ENCODE assay signal across 10 mouse cellular contexts in genomic region chr3:36853733-36854440, GRCm38 (mm10). TPM values are rescaled to one million over a fixed set of nuclear protein-coding genes. Genes with fewer than 3 reads are reported as not detected.
DNase-seq lines count a peak whose midpoint lies in the region; ATAC-seq lines count a peak whose summit lies in the region.
"Had no signal": no experiment of that assay in that cellular context is flagged by ENCODE, and none has a peak within 500 bp of the region (broad histone marks: within the 10 kb centered on the region; RNA-seq: fewer than 3 reads in every experiment).

No protein-coding gene starts in this region.

- H3K9ac ChIP-seq in forebrain, embryonic 16.5 days (replicated peaks; ENCODE audit: low read depth, low read length): no peak overlapping the region

- H3K79me2 ChIP-seq in macrophage (ENCODE audit: inconsistent target): no peaks in the 10 kb centered on the region

- DNase-seq in 3134 (ENCODE audit: extremely low read depth, insufficient read length, low spot score): peak; percentile 16
- no peak for DNase-seq in right cerebral cortex, postnatal 25 days
- no peak for DNase-seq in ovary, adult 18-20 months (ENCODE audit: low spot score)
- DNase-seq: cerebellum, adult 11 months; kidney, adult 18-20 months had no signal

- no peak overlapping the region for H3K4me2 ChIP-seq in forebrain, embryonic 16.5 days (ENCODE audit: low read length)

- H3K27ac ChIP-seq in macrophage: peak overlapping the region; percentile 25
- no peak overlapping the region for H3K27ac ChIP-seq in forebrain, embryonic 16.5 days (ENCODE audit: low read length)

- no peaks in the 10 kb centered on the region for H3K27me3 ChIP-seq in erythroblast, embryonic 14.5 days (ENCODE audit: control insufficient read depth)
- no peaks in the 10 kb centered on the region for H3K27me3 ChIP-seq in forebrain, embryonic 16.5 days (replicated peaks; ENCODE audit: control insufficient read depth, insufficient read depth, low read length)

- ATAC-seq in erythroblast, adult 5-6 weeks (replicated peaks; ENCODE audit: low FRiP score, poor library complexity, severe bottlenecking): no peak
- ATAC-seq in granulocyte monocyte progenitor cell, adult 5-6 weeks (replicated peaks; ENCODE audit: poor library complexity, severe bottlenecking): peak; percentile 98
- no peak for ATAC-seq in forebrain, embryonic 16.5 days

- peaks cover 8% of the 10 kb centered on the region for H3K4me1 ChIP-seq in erythroblast, embryonic 14.5 days (ENCODE audit: control insufficient read depth)
- no peaks in the 10 kb centered on the region for H3K4me1 ChIP-seq in forebrain, embryonic 16.5 days (replicated peaks; ENCODE audit: control insufficient read depth, insufficient read depth, low read length)

- H3K9me3 ChIP-seq in erythroblast, embryonic 14.5 days (ENCODE audit: control insufficient read depth, low read length): no peaks in the 10 kb centered on the region
- no peaks in the 10 kb centered on the region for H3K9me3 ChIP-seq in forebrain, embryonic 16.5 days (ENCODE audit: control insufficient read depth, low read length)

- 3% methylated on average over 10 of the region's 10 CpGs for WGBS in macrophage (ENCODE audit: missing documents)
- 78% methylated on average over 10 of the region's 10 CpGs for WGBS in forebrain, embryonic 16.5 days

- H3K4me3 ChIP-seq in erythroblast, embryonic 14.5 days (replicated peaks): peak overlapping the region; percentile 28
- H3K4me3 ChIP-seq in macrophage (ENCODE audit: inconsistent target): peak overlapping the region; percentile 2; the same call in 1 of the 2 replicates
- H3K4me3 ChIP-seq in forebrain, embryonic 16.5 days (replicated peaks; ENCODE audit: low read length): no peak overlapping the region

- no peaks in the 10 kb centered on the region for H3K36me3 ChIP-seq in erythroblast, embryonic 14.5 days (ENCODE audit: control insufficient read depth)
- H3K36me3 ChIP-seq in macrophage (ENCODE audit: inconsistent target): no peaks in the 10 kb centered on the region
- H3K36me3 ChIP-seq in forebrain, embryonic 16.5 days (ENCODE audit: control insufficient read depth, insufficient read depth): no peaks in the 10 kb centered on the region

RNA-seq across cellular contexts. Expression of gene 4932438A13Rik, which starts 9.0 kb away (rescaled TPM):
- polyA plus RNA-seq in erythroblast, embryonic 14.5 days (2012): 0.05 and 0.08 TPM in 2 replicates
- 43.3 and 63.4 TPM in 2 replicates for total RNA-seq in erythroblast, adult 5-6 weeks (2015; ENCODE audit: low replicate concordance)
- 25.8 and 41.8 TPM in 2 replicates for total RNA-seq in erythroblast, adult 5-6 weeks (2017; ENCODE audit: low replicate concordance)
- total RNA-seq in granulocyte monocyte progenitor cell, adult 5-6 weeks (2014; fragmentation: Nextera tagmentation): 73.5 and 74.2 TPM in 2 replicates
- total RNA-seq in granulocyte monocyte progenitor cell, adult 5-6 weeks (2017): 38.2 and 43.3 TPM in 2 replicates
- total RNA-seq in macrophage (2018; cell fraction: chromatin; rRNA removed): 100 to 1,000 TPM; 202 to 566 (median 385) TPM
- total RNA-seq in macrophage (2018; cell fraction: cytosol; rRNA removed): 10 to 100 TPM; 27.8 to 67.7 (median 39.6) TPM
- 100 to 1,000 TPM; 105 to 331 (median 202) TPM for total RNA-seq in macrophage (2018; cell fraction: nucleus; rRNA removed)
- 19.4 to 22.2 TPM (median 20.4 TPM) in 3 replicates for polyA plus RNA-seq in macrophage (2018)
- polyA plus RNA-seq in forebrain, embryonic 16.5 days (2015; fragmentation: Nextera tagmentation; extraction: Ambion mirVana): 79.1 and 92.5 TPM in 2 replicates

Comparison
In these comparisons a context has a peak if more than half of its experiments do, and no peak if none do; other contexts are left out.
1. RNA of gene 4932438A13Rik, which starts 9.0 kb away (polyA plus RNA-seq): 79.1 to 92.5 TPM in forebrain, embryonic 16.5 days and 19.4 to 22.2 TPM in macrophage; 0.05 to 0.08 TPM in erythroblast, embryonic 14.5 days; every median in the first group is over 10 times any median in the second.